Mouse (Mus musculus): ENCODE measurements around the gene Svopl.

- TF ChIP-seq CTCF (IDR thresholded peaks at IDR 0.05; ENCODE audit: low read depth, low read length) (no peak), POLR2A (IDR thresholded peaks at IDR 0.05; ENCODE audit: extremely low read depth, insufficient read depth, low read length) (no peak)
Measured at GRCm38 (mm10) chr6:38081727-38082341, 35.0 kb upstream of the Svopl start.

Measured in liver, adult 2 months (tissue).